Mouse (Mus musculus): ENCODE data around the gene Mllt11.

The Mllt11 gene

GRCm38 (mm10) chr3:95246465-95247231, 14.7 kb upstream of the Mllt11 start:
- DNase-seq (ENCODE audit: low spot score in 2 of 2): peak; percentile 23 to 29

GRCm38 (mm10) chr3:95243086-95243485, 11.1 kb upstream of the Mllt11 start:
- no peak for DNase-seq (ENCODE audit: low spot score in 2 of 2)

- DNase-seq (ENCODE audit: low spot score in 2 of 2): no peak
Measured at GRCm38 (mm10) chr3:95241498-95241897, 9.5 kb upstream of the Mllt11 start, which contains the start of gene Gm128. TSS of gene Gm128 (minus strand) at chr3:95241598.

- DNase-seq (ENCODE audit: low spot score in 2 of 2): no peak
Measured at GRCm38 (mm10) chr3:95240900-95241299, 8.9 kb upstream of the Mllt11 start.

GRCm38 (mm10) chr3:95239971-95240370, 8.0 kb upstream of the Mllt11 start:
- DNase-seq (ENCODE audit: low spot score in 2 of 2): no peak

GRCm38 (mm10) chr3:95239022-95239421, 7.1 kb upstream of the Mllt11 start:
- DNase-seq (ENCODE audit: low spot score in 2 of 2): no peak

- no peak for DNase-seq (ENCODE audit: low spot score in 2 of 2)
Measured at GRCm38 (mm10) chr3:95237541-95238099, 5.6 kb upstream of the Mllt11 start.

GRCm38 (mm10) chr3:95235386-95236301, 3.7 kb upstream of the Mllt11 start:
- no peak for DNase-seq (ENCODE audit: low spot score in 2 of 2)

- no peak for DNase-seq (ENCODE audit: low spot score in 2 of 2)
Measured at GRCm38 (mm10) chr3:95233303-95233980, 1.5 kb upstream of the Mllt11 start.

- no peak for DNase-seq (ENCODE audit: low spot score in 2 of 2)
Measured at GRCm38 (mm10) chr3:95232771-95233170, 800 bp upstream of the Mllt11 start.

- DNase-seq (ENCODE audit: low spot score in 2 of 2): peak in 1 of 2 experiments; percentile 35
Measured at GRCm38 (mm10) chr3:95230495-95231297, 1.3 kb downstream of the Mllt11 start.

- peak; percentile 67 to 78 for DNase-seq (ENCODE audit: low spot score in 2 of 2)
Measured at GRCm38 (mm10) chr3:95229781-95230494, 2.0 kb downstream of the Mllt11 start.

GRCm38 (mm10) chr3:95228894-95229780, 2.8 kb downstream of the Mllt11 start:
- peak in 1 of 2 experiments; percentile 62 for DNase-seq (ENCODE audit: low spot score in 2 of 2)

- DNase-seq (ENCODE audit: low spot score in 2 of 2): peak; percentile 89 to 91
Measured at GRCm38 (mm10) chr3:95228148-95228893, 3.6 kb downstream of the Mllt11 start, which contains the start of gene Cdc42se1. TSS of gene Cdc42se1 (plus strand) at chr3:95228732.

GRCm38 (mm10) chr3:95227214-95227613, 4.8 kb downstream of the Mllt11 start:
- no peak for DNase-seq (ENCODE audit: low spot score in 2 of 2)

GRCm38 (mm10) chr3:95224295-95224694, 7.7 kb downstream of the Mllt11 start:
- no peak for DNase-seq (ENCODE audit: low spot score in 2 of 2)

- DNase-seq (ENCODE audit: low spot score in 2 of 2): no peak
Measured at GRCm38 (mm10) chr3:95223041-95223440, 8.9 kb downstream of the Mllt11 start.

- no peak for DNase-seq (ENCODE audit: low spot score in 2 of 2)
Measured at GRCm38 (mm10) chr3:95218466-95219137, 13.4 kb downstream of the Mllt11 start.

Measured in heart, adult 9 months (tissue).